Mouse (Mus musculus): ENCODE measurements around the gene Htr2b.

- TF ChIP-seq GATA1 (IDR thresholded peaks at IDR 0.05; ENCODE audit: low read length) (no peak), TAL1 (IDR thresholded peaks at IDR 0.05; ENCODE audit: low read length) (no peak)
Measured at GRCm38 (mm10) chr1:86133337-86133736, 21.6 kb upstream of the Htr2b start, which contains the start of gene Gm21972.
